Mouse (Mus musculus): ENCODE measurements around the gene Ptger1. TPM values are rescaled to one million over a fixed set of nuclear protein-coding genes. Genes with fewer than 3 reads are reported as not detected.

The Ptger1 gene
- total and polyA plus RNA-seq, 2 experiments from 2014 or later, result 0.20 TPM; not detected in 1

DNA sequence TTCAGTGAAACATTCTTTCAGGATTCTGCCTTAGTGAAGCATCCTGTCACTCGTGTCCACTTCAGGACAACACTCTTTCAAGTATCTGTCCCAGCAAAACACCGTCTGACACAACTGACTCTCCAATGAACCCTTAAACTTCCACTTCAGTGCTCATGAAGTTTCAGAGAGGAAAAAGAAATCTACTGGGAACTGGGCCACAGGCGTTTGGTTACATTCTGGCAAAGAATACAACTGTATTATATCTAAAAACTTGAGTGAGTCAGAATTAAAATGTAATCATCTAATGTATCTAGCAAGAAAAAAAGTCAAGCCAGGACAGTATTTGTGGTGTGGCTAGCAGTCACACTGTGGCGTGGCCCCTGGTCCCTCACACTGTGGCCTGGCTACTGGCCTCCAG lies 27.6 kb upstream of the Ptger1 start:
- Histone ChIP-seq H3K9me3 (replicated peaks; ENCODE audit: control insufficient read depth, low read length) (peaks cover 6% of the 10 kb centered on the region; the same call in 1 of the 2 replicates), H3K27ac (ENCODE audit: low read depth) (no peak overlapping the region), H3K4me1 (ENCODE audit: control insufficient read depth, insufficient read depth) (no peaks in the 10 kb centered on the region), H3K9ac (replicated peaks; ENCODE audit: low read depth, low read length) (no peak overlapping the region), H3K4me3 (ENCODE audit: low read depth, low read length) (no peak overlapping the region), H3K4me2 (ENCODE audit: low read depth, low read length) (no peak overlapping the region), H3K27me3 (ENCODE audit: control insufficient read depth, insufficient read depth, low read length) (no peaks in the 10 kb centered on the region), H3K36me3 (replicated peaks; ENCODE audit: control insufficient read depth, insufficient read depth, low read length) (no peaks in the 10 kb centered on the region)
- TF ChIP-seq CTCF (IDR thresholded peaks at IDR 0.05; ENCODE audit: low read depth), result no peak
- TF ChIP-seq EP300 (IDR thresholded peaks at IDR 0.05; ENCODE audit: low read depth), result no peak
- no peak for DNase-seq (ENCODE audit: low spot score)
- no peak for ATAC-seq (ENCODE audit: insufficient read depth, low read depth)
- WGBS, result 68% methylated on average over 4 of the region's 4 CpGs

- Histone ChIP-seq H3K27me3 (ENCODE audit: control insufficient read depth, insufficient read depth, low read length) (no peaks in the 10 kb centered on the region), H3K9me3 (replicated peaks; ENCODE audit: control insufficient read depth, low read length) (peaks cover 6% of the 10 kb centered on the region; the same call in 1 of the 2 replicates), H3K9ac (replicated peaks; ENCODE audit: low read depth, low read length) (no peak overlapping the region), H3K36me3 (replicated peaks; ENCODE audit: control insufficient read depth, insufficient read depth, low read length) (no peaks in the 10 kb centered on the region), H3K4me2 (ENCODE audit: low read depth, low read length) (no peak overlapping the region), H3K27ac (ENCODE audit: low read depth) (no peak overlapping the region), H3K4me1 (ENCODE audit: control insufficient read depth, insufficient read depth) (no peaks in the 10 kb centered on the region), H3K4me3 (ENCODE audit: low read depth, low read length) (no peak overlapping the region)
- DNase-seq (ENCODE audit: low spot score), result no peak
- WGBS, result 62% methylated on average over 5 of the region's 5 CpGs
- no peak for ATAC-seq (ENCODE audit: insufficient read depth, low read depth)
- TF ChIP-seq CTCF (IDR thresholded peaks at IDR 0.05; ENCODE audit: low read depth) (no peak), EP300 (IDR thresholded peaks at IDR 0.05; ENCODE audit: low read depth) (no peak)
These were observed 26.8 kb upstream of the Ptger1 start for GRCm38 (mm10) chr8:83639649-83640048.

GRCm38 (mm10) chr8:83647511-83647910 lies 19.0 kb upstream of the Ptger1 start:
- Histone ChIP-seq H3K4me3 (ENCODE audit: low read depth, low read length) (no peak overlapping the region), H3K4me2 (ENCODE audit: low read depth, low read length) (no peak overlapping the region), H3K27ac (ENCODE audit: low read depth) (no peak overlapping the region), H3K4me1 (ENCODE audit: control insufficient read depth, insufficient read depth) (peaks cover 4% of the 10 kb centered on the region; the same call in 1 of the 2 replicates), H3K9ac (replicated peaks; ENCODE audit: low read depth, low read length) (no peak overlapping the region), H3K36me3 (replicated peaks; ENCODE audit: control insufficient read depth, insufficient read depth, low read length) (no peaks in the 10 kb centered on the region), H3K27me3 (ENCODE audit: control insufficient read depth, insufficient read depth, low read length) (no peaks in the 10 kb centered on the region), H3K9me3 (replicated peaks; ENCODE audit: control insufficient read depth, low read length) (no peaks in the 10 kb centered on the region)
- DNase-seq (ENCODE audit: low spot score), result no peak
- no peak for ATAC-seq (ENCODE audit: insufficient read depth, low read depth)
- 93% methylated on average over 11 of the region's 11 CpGs for WGBS
- no peak for TF ChIP-seq CTCF (IDR thresholded peaks at IDR 0.05; ENCODE audit: low read depth)
- TF ChIP-seq EP300 (IDR thresholded peaks at IDR 0.05; ENCODE audit: low read depth), result no peak

- WGBS, result 91% methylated on average over 4 of the region's 4 CpGs
- H3K4me2 ChIP-seq (ENCODE audit: low read depth, low read length), result no peak overlapping the region
- H3K36me3 ChIP-seq (replicated peaks; ENCODE audit: control insufficient read depth, insufficient read depth, low read length), result no peaks in the 10 kb centered on the region
- H3K27ac ChIP-seq (ENCODE audit: low read depth), result no peak overlapping the region
- H3K4me1 ChIP-seq (ENCODE audit: control insufficient read depth, insufficient read depth), result peaks cover 5% of the 10 kb centered on the region
- no peaks in the 10 kb centered on the region for H3K9me3 ChIP-seq (replicated peaks; ENCODE audit: control insufficient read depth, low read length)
- DNase-seq (ENCODE audit: low spot score), result no peak
- TF ChIP-seq CTCF (IDR thresholded peaks at IDR 0.05; ENCODE audit: low read depth) (no peak), EP300 (IDR thresholded peaks at IDR 0.05; ENCODE audit: low read depth) (no peak)
- no peaks in the 10 kb centered on the region for H3K27me3 ChIP-seq (ENCODE audit: control insufficient read depth, insufficient read depth, low read length)
- no peak overlapping the region for H3K9ac ChIP-seq (replicated peaks; ENCODE audit: low read depth, low read length)
- no peak for ATAC-seq (ENCODE audit: insufficient read depth, low read depth)
- no peak overlapping the region for H3K4me3 ChIP-seq (ENCODE audit: low read depth, low read length)
These were observed 18.4 kb upstream of the Ptger1 start for GRCm38 (mm10) chr8:83648031-83648430.

GRCm38 (mm10) chr8:83649699-83650098 lies 16.8 kb upstream of the Ptger1 start:
- 90% methylated on average over 6 of the region's 6 CpGs for WGBS
- no peak for ATAC-seq (ENCODE audit: insufficient read depth, low read depth)

More at GRCm38 (mm10) chr8:83649699-83650098, 16.8 kb upstream of the Ptger1 start:
- Histone ChIP-seq H3K9me3 (replicated peaks; ENCODE audit: control insufficient read depth, low read length) (no peaks in the 10 kb centered on the region), H3K9ac (replicated peaks; ENCODE audit: low read depth, low read length) (no peak overlapping the region), H3K4me3 (ENCODE audit: low read depth, low read length) (no peak overlapping the region), H3K27ac (ENCODE audit: low read depth) (no peak overlapping the region), H3K36me3 (replicated peaks; ENCODE audit: control insufficient read depth, insufficient read depth, low read length) (no peaks in the 10 kb centered on the region; the same call in 1 of the 2 replicates), H3K27me3 (ENCODE audit: control insufficient read depth, insufficient read depth, low read length) (no peaks in the 10 kb centered on the region), H3K4me2 (ENCODE audit: low read depth, low read length) (no peak overlapping the region), H3K4me1 (ENCODE audit: control insufficient read depth, insufficient read depth) (peaks cover 15% of the 10 kb centered on the region)
- TF ChIP-seq EP300 (IDR thresholded peaks at IDR 0.05; ENCODE audit: low read depth) (no peak), CTCF (IDR thresholded peaks at IDR 0.05; ENCODE audit: low read depth) (no peak)
- DNase-seq (ENCODE audit: low spot score), result no peak
